Mouse (Mus musculus) T-helper 1 cell (primary cell): ENCODE data around the gene Ccdc158.

Source experiments
- in situ Hi-C: fragments of 300-600 bp; cut with MboI, MseI; formaldehyde crosslinking; loops from one replicate; pipeline ENCODE4 v1.15.1; 2025; ENCODE audit warnings: high pct_unique_total_duplicates

Gene Ccdc158

DNA sequence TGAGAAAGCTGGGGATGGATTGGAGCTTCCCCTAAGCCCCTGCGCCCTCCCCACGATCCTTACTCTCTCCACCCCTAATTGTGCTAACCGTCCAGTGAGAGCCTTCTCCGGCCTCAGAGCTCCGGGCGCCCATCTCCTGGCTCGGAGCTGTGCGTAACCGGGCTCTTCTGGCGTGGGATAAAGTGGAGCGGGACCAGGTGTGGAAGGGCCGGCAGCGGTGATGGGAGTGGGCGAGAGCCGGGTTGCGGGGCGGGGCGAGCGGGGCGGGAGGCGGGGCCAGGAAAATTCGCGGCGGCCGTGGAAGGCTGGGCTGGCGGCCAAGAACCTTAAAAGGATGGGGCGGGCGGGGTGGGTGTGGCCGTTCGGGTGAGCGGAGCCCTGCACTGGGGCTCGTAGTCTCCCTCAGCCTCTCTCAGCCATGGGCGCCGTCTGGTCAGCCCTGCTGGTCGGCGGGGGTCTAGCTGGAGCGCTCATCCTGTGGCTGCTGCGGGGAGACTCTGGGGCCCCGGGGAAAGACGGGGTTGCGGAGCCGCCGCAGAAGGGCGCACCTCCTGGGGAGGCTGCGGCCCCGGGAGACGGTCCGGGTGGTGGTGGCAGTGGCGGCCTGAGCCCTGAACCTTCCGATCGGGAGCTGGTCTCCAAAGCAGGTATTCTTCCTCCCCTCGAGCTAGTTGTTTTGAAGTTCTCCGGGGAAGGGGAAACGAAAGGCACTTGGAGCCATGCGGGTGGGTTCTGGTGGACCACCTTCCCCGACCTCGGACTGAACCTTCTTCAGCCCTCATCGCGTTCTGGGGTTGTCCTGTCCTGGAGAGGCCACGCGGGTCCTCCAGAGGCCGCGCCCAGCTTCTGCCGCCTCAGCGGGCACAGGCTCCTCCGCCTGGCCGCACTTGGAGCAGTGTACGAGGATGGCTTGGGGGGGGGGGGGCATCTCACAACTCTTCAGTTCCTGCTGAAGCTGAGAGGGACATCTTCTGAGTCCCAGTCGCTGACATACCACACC is 72.1 kb downstream of the Ccdc158 start, which contains the start of gene Stbd1:
TSS of gene Stbd1 (plus strand) at position 351 of the 1,000 bp plus-strand sequence.
- in situ Hi-C loops, result no loop called here

- in situ Hi-C loops, result no loop called here
Measured at GRCm38 (mm10) chr5:92599030-92599429, 76.0 kb downstream of the Ccdc158 start.

- in situ Hi-C loops, result no loop called here
Measured at GRCm38 (mm10) chr5:92596865-92597264, 78.2 kb downstream of the Ccdc158 start.

GRCm38 (mm10) chr5:92595026-92595425 is 80.0 kb downstream of the Ccdc158 start:
- in situ Hi-C loops, result no loop called here

- in situ Hi-C loops, result no loop called here
Measured at GRCm38 (mm10) chr5:92585932-92586331, 89.1 kb downstream of the Ccdc158 start.

DNA sequence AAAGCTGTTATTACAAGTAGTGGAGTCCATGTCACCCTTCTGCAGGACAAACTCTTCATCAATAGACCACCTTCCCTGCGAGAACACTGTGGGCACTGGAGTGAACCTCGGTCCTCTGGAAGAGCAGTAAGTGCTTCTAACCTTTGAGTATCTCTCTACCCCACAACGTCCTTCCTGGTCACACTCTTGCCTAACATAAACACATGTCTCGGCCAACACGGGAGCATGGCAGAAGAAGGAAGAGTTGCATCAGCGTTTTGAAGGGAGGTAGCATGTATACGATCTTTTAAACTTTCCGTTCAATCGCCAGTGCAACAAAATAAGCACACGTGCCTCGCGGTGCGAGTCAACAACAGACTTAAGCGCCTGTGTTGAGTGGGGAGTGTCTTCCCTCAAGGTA is 95.5 kb downstream of the Ccdc158 start:
- in situ Hi-C loops, result no loop called here

DNA sequence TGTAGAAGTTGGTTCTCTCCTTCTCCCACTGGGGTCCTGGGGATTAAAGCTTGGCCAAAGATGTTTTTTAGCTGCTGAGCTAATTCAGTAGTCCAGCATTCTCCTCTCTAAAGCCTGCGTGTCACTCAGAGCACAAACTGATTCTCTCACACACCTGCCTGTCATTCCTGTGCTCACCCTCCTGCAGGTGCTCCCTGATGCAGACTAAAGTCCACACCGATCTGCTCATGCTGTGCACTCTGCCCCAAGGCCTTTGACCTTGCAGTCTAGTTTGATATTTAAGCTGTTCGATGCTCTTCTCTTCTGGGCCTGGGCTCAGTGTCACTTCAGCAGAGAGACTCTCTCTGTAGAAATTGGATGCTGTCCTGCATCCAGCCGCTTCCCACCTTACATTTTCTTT is 103.8 kb downstream of the Ccdc158 start:
- in situ Hi-C loops, result no loop called here

GRCm38 (mm10) chr5:92562002-92562401 is 113.1 kb downstream of the Ccdc158 start:
- in situ Hi-C loops, result no loop called here

DNA sequence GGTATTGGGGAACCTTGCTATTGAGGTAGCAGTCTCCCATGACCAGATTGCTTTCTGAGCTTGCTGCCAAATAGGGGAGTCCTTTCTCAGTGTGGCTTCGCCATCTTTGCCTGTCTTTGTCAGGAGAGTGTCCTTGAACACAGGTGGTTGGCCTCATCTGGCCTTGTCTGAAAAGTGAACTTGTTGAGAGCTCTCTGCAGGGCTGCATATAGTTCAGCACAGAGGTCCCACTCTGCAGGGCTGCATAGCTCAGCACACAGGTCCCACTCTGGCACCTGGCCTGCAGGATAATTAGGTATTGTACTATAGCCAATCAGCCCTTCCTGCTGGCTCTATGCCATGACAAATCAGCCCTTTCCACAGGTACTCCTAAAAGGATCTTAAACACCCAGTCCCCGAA is 114.9 kb downstream of the Ccdc158 start:
- in situ Hi-C loops, result no loop called here
